Mouse (Mus musculus) layer of hippocampus, adult 2 months (tissue): ENCODE measurements around the gene Olfr714. TPM values are rescaled to one million over a fixed set of nuclear protein-coding genes. Genes with fewer than 3 reads are reported as not detected.
"Not testable (repeated sequence)": the region's sequence is repeated elsewhere in the genome, so short reads cannot be mapped to it uniquely, and the experiment has no call there.

Experiments
- DNase-seq, 2 experiments: peaks; one replicate each; pipeline ENCODE4 v3.0.0; 2022; ENCODE audit warnings: low spot score in 2 of 2
- H3K27ac ChIP-seq: fragments of 200-600 bp; 2 replicates; pipeline ENCODE4 v1.8.1; 2022
- H3K4me3 ChIP-seq: fragments of 200-600 bp; 2 replicates; pipeline ENCODE4 v1.8.1; 2022; ENCODE audit warnings: mild to moderate bottlenecking
- CTCF ChIP-seq: fragments of 200-600 bp; conservative IDR thresholded peaks from 2 replicates; pipeline ENCODE4 v1.8.1; 2022; ENCODE audit warnings: antibody characterized with exemption, mild to moderate bottlenecking, moderate library complexity
- long read RNA-seq, 2 experiments: library from polyadenylated mRNA; stranded (forward); transcript quantifications; one replicate each; pipeline ENCODE4 v2.0.0; 2021; ENCODE audit warnings: borderline mapping rate in 2 of 2
- total RNA-seq, 2 experiments: library from RNA; stranded (reverse); gene quantifications; 2 replicates each; pipeline ENCODE4 v1.2.3; 2021

Olfr714 gene
- total RNA-seq: not detected
- long read RNA-seq, experiment 1: 0 reads
- long read RNA-seq, experiment 2: 0 reads

- no peak for DNase-seq
- Histone ChIP-seq H3K4me3 (no peak within 1 kb of the TSS), H3K27ac (no peak within 1 kb of the TSS)
- TF ChIP-seq CTCF: no peak
Measured at GRCm38 (mm10) chr7:107070681-107071080, at the start of gene Olfr714. TSS of gene Olfr714 (plus strand) at chr7:107070981.

- DNase-seq: no peak
- H3K4me3 ChIP-seq: no peak within 1 kb of the TSS
- TF ChIP-seq CTCF: no peak
- H3K27ac ChIP-seq: no peak within 1 kb of the TSS
Measured at GRCm38 (mm10) chr7:107030874-107031273, 39.9 kb upstream of the Olfr714 start, which contains the start of gene Olfr713. TSS of gene Olfr713 (plus strand) at chr7:107031174.

- no peak overlapping the region for H3K4me3 ChIP-seq
- DNase-seq: no peak
- TF ChIP-seq CTCF: no peak
- H3K27ac ChIP-seq: no peak overlapping the region
Measured at GRCm38 (mm10) chr7:107039934-107040563, 30.7 kb upstream of the Olfr714 start.

GRCm38 (mm10) chr7:107043136-107043535 lies 27.6 kb upstream of the Olfr714 start:
- Histone ChIP-seq H3K4me3 (no peak overlapping the region), H3K27ac (no peak overlapping the region)
- no peak for TF ChIP-seq CTCF
- DNase-seq: no peak

- no peak for TF ChIP-seq CTCF
- Histone ChIP-seq H3K27ac (no peak overlapping the region), H3K4me3 (no peak overlapping the region)
- no peak for DNase-seq
Measured at GRCm38 (mm10) chr7:107044407-107044806, 26.4 kb upstream of the Olfr714 start.

- TF ChIP-seq CTCF: peak; percentile 88
- DNase-seq: peak; percentile 4 to 54
Measured at GRCm38 (mm10) chr7:107045833-107046232, 24.9 kb upstream of the Olfr714 start.

GRCm38 (mm10) chr7:107047578-107047977 lies 23.2 kb upstream of the Olfr714 start:
- no peak for DNase-seq
- Histone ChIP-seq H3K4me3 (no peak overlapping the region), H3K27ac (no peak overlapping the region)
- TF ChIP-seq CTCF: no peak

More at GRCm38 (mm10) chr7:107045833-107046232, 24.9 kb upstream of the Olfr714 start:
- H3K27ac ChIP-seq: no peak overlapping the region
- no peak overlapping the region for H3K4me3 ChIP-seq

GRCm38 (mm10) chr7:107092920-107093319 lies 22.1 kb downstream of the Olfr714 start, which contains the start of gene Olfr17:
TSS of gene Olfr17 (plus strand) at chr7:107093220.
- no peak for TF ChIP-seq CTCF
- H3K27ac ChIP-seq: no peak within 1 kb of the TSS
- DNase-seq: no peak
- no peak within 1 kb of the TSS for H3K4me3 ChIP-seq

GRCm38 (mm10) chr7:107110269-107110668 lies 39.5 kb downstream of the Olfr714 start, which contains the start of gene Olfr715b:
TSS of gene Olfr715b (minus strand) at chr7:107110369.
- H3K4me3 ChIP-seq, DNase-seq, H3K27ac ChIP-seq: not testable (repeated sequence)

Other genes with a start within 250 kb of the Olfr714 start
- gene Olfr702, start 237.1 kb upstream of the Olfr714 start, total RNA-seq: not detected
- gene Olfr703, start 227.6 kb upstream of the Olfr714 start, total RNA-seq: not detected
- not detected for gene Olfr704, start 207.8 kb upstream of the Olfr714 start, total RNA-seq
- gene Olfr705, start 194.1 kb upstream of the Olfr714 start, total RNA-seq: not detected
- not detected for gene Olfr706, start 182.8 kb upstream of the Olfr714 start, total RNA-seq
- gene Olfr707, start 169.7 kb upstream of the Olfr714 start, total RNA-seq: not detected
- not detected for gene Olfr1532-ps1, start 163.0 kb upstream of the Olfr714 start, total RNA-seq
- not detected for gene Olfr709-ps1, start 138.8 kb upstream of the Olfr714 start, total RNA-seq
- gene Olfr710, start 122.7 kb upstream of the Olfr714 start, total RNA-seq: not detected
- gene Olfr6, start 107.0 kb upstream of the Olfr714 start, total RNA-seq: under 1 TPM in 1 of 2 experiments, not detected in 1; 0.08 TPM
- gene Olfr711, start 95.5 kb upstream of the Olfr714 start, total RNA-seq: not detected
- not detected for gene Olfr2, start 64.9 kb upstream of the Olfr714 start, total RNA-seq
- gene Olfr713, start 39.8 kb upstream of the Olfr714 start, total RNA-seq: not detected
- not detected for gene Olfr17, start 22.2 kb downstream of the Olfr714 start, total RNA-seq
- not detected for gene Olfr715b, start 39.4 kb downstream of the Olfr714 start, total RNA-seq
- not detected for gene Olfr715, start 60.1 kb downstream of the Olfr714 start, total RNA-seq
- gene Olfr716, start 67.3 kb downstream of the Olfr714 start, total RNA-seq: not detected
- gene Nlrp14, start 96.0 kb downstream of the Olfr714 start, total RNA-seq: not detected
- gene Rbmxl2, start 138.5 kb downstream of the Olfr714 start, total RNA-seq: not detected